Mouse (Mus musculus) forelimb bud, embryonic 11.5 days (tissue): Measurements from ENCODE around the gene Esp16.
"Not testable (repeated sequence)": the region's sequence is repeated elsewhere in the genome, so short reads cannot be mapped to it uniquely, and the experiment has no call there.

Source experiments
- DNase-seq: peaks from one replicate; pipeline ENCODE4 v3.0.0-alpha.2; 2012; ENCODE audit warnings: low read depth, low spot score

Gene Esp16

GRCm38 (mm10) chr17:39535842-39536241 lies at the start of gene Esp16:
Gene Esp16, plus strand, starts transcription at chr17:39536142.
- not testable (repeated sequence) for DNase-seq

GRCm38 (mm10) chr17:39498043-39498442 lies 37.9 kb upstream of the Esp16 start:
- not testable (repeated sequence) for DNase-seq
